Mouse (Mus musculus) lung, postnatal 0 days (tissue): ENCODE measurements around the gene Paxbp1.

Source experiments
- CTCF ChIP-seq: IDR thresholded peaks from 2 replicates; pipeline ENCODE4 v1.5.1; 2016; ENCODE audit warnings: antibody characterized with exemption, mild to moderate bottlenecking
- EP300 ChIP-seq: IDR thresholded peaks from 2 replicates; pipeline ENCODE4 v1.6.1; 2016; ENCODE audit warnings: antibody characterized with exemption, mild to moderate bottlenecking, control low read depth

DNA sequence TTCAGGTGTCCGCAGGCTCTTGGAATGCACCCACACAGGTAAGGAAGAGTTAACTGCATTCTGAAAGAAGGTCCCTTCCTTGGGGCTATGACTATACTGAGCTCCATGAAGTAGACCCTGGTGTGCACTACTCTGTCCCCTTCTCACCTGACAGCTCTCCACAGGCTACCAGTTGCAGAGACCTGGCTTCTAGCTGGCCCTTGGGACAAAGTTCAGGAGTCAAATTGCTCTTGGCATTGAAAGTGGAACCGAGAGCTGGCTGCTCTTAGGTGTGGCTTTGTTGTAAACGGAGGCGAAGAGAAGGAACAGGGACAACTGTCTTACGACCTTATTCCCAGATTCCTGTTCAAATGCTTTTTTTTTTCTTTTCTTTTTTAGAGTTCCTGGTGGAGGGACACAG lies 10.8 kb upstream of the Paxbp1 start:
- TF ChIP-seq EP300 (no peak), CTCF (no peak)
